Mouse (Mus musculus): ENCODE results near the gene Xylb. TPM values are rescaled to one million over a fixed set of nuclear protein-coding genes. Genes with fewer than 3 reads are reported as not detected.

The Xylb gene
- total RNA-seq, 1 experiment = 3.7 TPM

GRCm38 (mm10) chr9:119334324-119334723 lies 22.9 kb upstream of the Xylb start:
- Histone ChIP-seq H3K9ac (ENCODE audit: insufficient read depth, low read depth, low read length, poor library complexity, severe bottlenecking) (0 out of 2 replicates have a peak overlapping the region, but pooled peaks have one; percentile 2), H3K27ac (ENCODE audit: insufficient read depth, low read depth, low read length, poor library complexity, severe bottlenecking) (no peak overlapping the region), H3K36me3 (ENCODE audit: control insufficient read depth, insufficient read depth, low read length, poor library complexity, severe bottlenecking) (no peaks in the 10 kb centered on the region), H3K4me1 (ENCODE audit: control insufficient read depth in 2 of 2, insufficient read depth in 2 of 2, low read length in 2 of 2, poor library complexity in 1 of 2) (peaks cover 0 to 7% of the 10 kb centered on the region in 2 experiments; a peak in 1 of 4 replicates), H3K9me3 (ENCODE audit: control insufficient read depth, insufficient read depth, low read depth, low read length) (no peaks in the 10 kb centered on the region), H3K4me3 (ENCODE audit: insufficient read depth in 1 of 2, low read depth in 1 of 2, low read length in 2 of 2, poor library complexity in 1 of 2, severe bottlenecking in 1 of 2) (no peak overlapping the region)
- no peak for TF ChIP-seq ZC3H11A (IDR thresholded peaks at IDR 0.05; ENCODE audit: borderline replicate concordance, low read depth, low read length)
- no peak for TF ChIP-seq ZNF384 (IDR thresholded peaks at IDR 0.05; ENCODE audit: low read depth, low read length)
- TF ChIP-seq CHD2 (IDR thresholded peaks at IDR 0.05; ENCODE audit: low read depth, low read length) = no peak
- no peak for TF ChIP-seq MAFK (IDR thresholded peaks at IDR 0.05; ENCODE audit: insufficient read depth, low read depth, low read length)
- no peak for TF ChIP-seq HCFC1 (IDR thresholded peaks at IDR 0.05; ENCODE audit: borderline replicate concordance, insufficient read depth, low read length)
- in situ Hi-C loops (cut with MboI; ENCODE audit: low sequenced_read_pairs in 2 of 2, unreplicated experiment in 2 of 2) = no loop called here
- no peak for DNase-seq (ENCODE audit: low read depth, low spot score)

- Histone ChIP-seq H3K4me1 (ENCODE audit: control insufficient read depth in 2 of 2, insufficient read depth in 2 of 2, low read length in 2 of 2, poor library complexity in 1 of 2) (peaks cover 0 to 9% of the 10 kb centered on the region in 2 experiments; a peak in 1 of 4 replicates), H3K9me3 (ENCODE audit: control insufficient read depth, insufficient read depth, low read depth, low read length) (no peaks in the 10 kb centered on the region), H3K9ac (ENCODE audit: insufficient read depth, low read depth, low read length, poor library complexity, severe bottlenecking) (no peak overlapping the region), H3K27ac (ENCODE audit: insufficient read depth, low read depth, low read length, poor library complexity, severe bottlenecking) (no peak overlapping the region), H3K4me3 (ENCODE audit: insufficient read depth in 1 of 2, low read depth in 1 of 2, low read length in 2 of 2, poor library complexity in 1 of 2, severe bottlenecking in 1 of 2) (no peak overlapping the region), H3K36me3 (ENCODE audit: control insufficient read depth, insufficient read depth, low read length, poor library complexity, severe bottlenecking) (no peaks in the 10 kb centered on the region)
- TF ChIP-seq CHD2 (IDR thresholded peaks at IDR 0.05; ENCODE audit: low read depth, low read length) = no peak
- no peak for TF ChIP-seq HCFC1 (IDR thresholded peaks at IDR 0.05; ENCODE audit: borderline replicate concordance, insufficient read depth, low read length)
- TF ChIP-seq ZC3H11A (IDR thresholded peaks at IDR 0.05; ENCODE audit: borderline replicate concordance, low read depth, low read length) = no peak
- TF ChIP-seq MAFK (IDR thresholded peaks at IDR 0.05; ENCODE audit: insufficient read depth, low read depth, low read length) = no peak
- no peak for TF ChIP-seq ZNF384 (IDR thresholded peaks at IDR 0.05; ENCODE audit: low read depth, low read length)
- no peak for DNase-seq (ENCODE audit: low read depth, low spot score)
- in situ Hi-C loops (cut with MboI; ENCODE audit: low sequenced_read_pairs in 2 of 2, unreplicated experiment in 2 of 2) = no loop called here
Observed at GRCm38 (mm10) chr9:119334834-119335233, 22.3 kb upstream of the Xylb start.

- no peaks in the 10 kb centered on the region for H3K9me3 ChIP-seq (ENCODE audit: control insufficient read depth, insufficient read depth, low read depth, low read length)
- in situ Hi-C loops (cut with MboI; ENCODE audit: low sequenced_read_pairs in 2 of 2, unreplicated experiment in 2 of 2) = no loop called here
- H3K27ac ChIP-seq (ENCODE audit: insufficient read depth, low read depth, low read length, poor library complexity, severe bottlenecking) = no peak overlapping the region
- TF ChIP-seq CHD2 (IDR thresholded peaks at IDR 0.05; ENCODE audit: low read depth, low read length) (no peak), MAFK (IDR thresholded peaks at IDR 0.05; ENCODE audit: insufficient read depth, low read depth, low read length) (no peak), HCFC1 (IDR thresholded peaks at IDR 0.05; ENCODE audit: borderline replicate concordance, insufficient read depth, low read length) (no peak), ZC3H11A (IDR thresholded peaks at IDR 0.05; ENCODE audit: borderline replicate concordance, low read depth, low read length) (no peak), ZNF384 (IDR thresholded peaks at IDR 0.05; ENCODE audit: low read depth, low read length) (no peak)
- H3K9ac ChIP-seq (ENCODE audit: insufficient read depth, low read depth, low read length, poor library complexity, severe bottlenecking) = no peak overlapping the region
- peaks cover 0 to 13% of the 10 kb centered on the region in 2 experiments; a peak in 1 of 4 replicates for H3K4me1 ChIP-seq (ENCODE audit: control insufficient read depth in 2 of 2, insufficient read depth in 2 of 2, low read length in 2 of 2, poor library complexity in 1 of 2)
- H3K4me3 ChIP-seq (ENCODE audit: insufficient read depth in 1 of 2, low read depth in 1 of 2, low read length in 2 of 2, poor library complexity in 1 of 2, severe bottlenecking in 1 of 2) = no peak overlapping the region
- no peak for DNase-seq (ENCODE audit: low read depth, low spot score)
- no peaks in the 10 kb centered on the region for H3K36me3 ChIP-seq (ENCODE audit: control insufficient read depth, insufficient read depth, low read length, poor library complexity, severe bottlenecking)
Observed at GRCm38 (mm10) chr9:119335571-119335970, 21.6 kb upstream of the Xylb start.

DNA sequence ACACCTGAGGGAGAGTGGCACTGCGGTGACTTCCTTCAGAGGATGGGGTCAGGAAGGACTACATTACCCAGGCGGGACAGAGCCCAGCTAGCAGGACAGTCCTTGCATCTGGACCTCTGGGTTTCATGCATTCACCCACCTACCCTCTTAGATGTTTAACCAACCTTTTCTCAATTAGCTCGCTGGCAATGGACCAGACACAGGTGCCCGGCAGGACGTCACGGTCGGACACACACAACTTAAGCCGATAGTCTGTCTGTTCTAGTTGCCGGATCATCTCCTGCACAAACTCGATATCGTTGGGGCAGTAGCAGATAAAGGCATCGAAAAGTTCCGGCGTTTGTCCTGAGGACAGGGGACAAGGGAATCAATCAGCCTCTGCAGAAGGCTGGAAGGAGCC lies 19.3 kb upstream of the Xylb start:
- Histone ChIP-seq H3K4me3 (ENCODE audit: insufficient read depth in 1 of 2, low read depth in 1 of 2, low read length in 2 of 2, poor library complexity in 1 of 2, severe bottlenecking in 1 of 2) (no peak overlapping the region), H3K4me1 (ENCODE audit: control insufficient read depth in 2 of 2, insufficient read depth in 2 of 2, low read length in 2 of 2, poor library complexity in 1 of 2) (peaks cover 3 to 19% of the 10 kb centered on the region in 2 experiments; a peak in 2 of 4 replicates), H3K27ac (ENCODE audit: insufficient read depth, low read depth, low read length, poor library complexity, severe bottlenecking) (no peak overlapping the region), H3K36me3 (ENCODE audit: control insufficient read depth, insufficient read depth, low read length, poor library complexity, severe bottlenecking) (peaks cover 2% of the 10 kb centered on the region; the same call in 1 of the 2 replicates), H3K9me3 (ENCODE audit: control insufficient read depth, insufficient read depth, low read depth, low read length) (no peaks in the 10 kb centered on the region), H3K9ac (ENCODE audit: insufficient read depth, low read depth, low read length, poor library complexity, severe bottlenecking) (no peak overlapping the region)
- no peak for TF ChIP-seq ZC3H11A (IDR thresholded peaks at IDR 0.05; ENCODE audit: borderline replicate concordance, low read depth, low read length)
- no peak for TF ChIP-seq HCFC1 (IDR thresholded peaks at IDR 0.05; ENCODE audit: borderline replicate concordance, insufficient read depth, low read length)
- TF ChIP-seq MAFK (IDR thresholded peaks at IDR 0.05; ENCODE audit: insufficient read depth, low read depth, low read length) = no peak
- TF ChIP-seq CHD2 (IDR thresholded peaks at IDR 0.05; ENCODE audit: low read depth, low read length) = no peak
- no peak for TF ChIP-seq ZNF384 (IDR thresholded peaks at IDR 0.05; ENCODE audit: low read depth, low read length)
- no peak for DNase-seq (ENCODE audit: low read depth, low spot score)
- in situ Hi-C loops (cut with MboI; ENCODE audit: low sequenced_read_pairs in 2 of 2, unreplicated experiment in 2 of 2) = no loop called here
